Mouse (Mus musculus) brain, adult 2 months (tissue): ENCODE data around the gene Gm21854.
"Not testable (repeated sequence)": the region's sequence is repeated elsewhere in the genome, so short reads cannot be mapped to it uniquely, and the experiment has no call there.

ENCODE experiments used
- DNase-seq: peaks from one replicate; pipeline ENCODE4 v3.0.0; 2011; ENCODE audit warnings: low read depth, low spot score

Gm21854 gene

DNA sequence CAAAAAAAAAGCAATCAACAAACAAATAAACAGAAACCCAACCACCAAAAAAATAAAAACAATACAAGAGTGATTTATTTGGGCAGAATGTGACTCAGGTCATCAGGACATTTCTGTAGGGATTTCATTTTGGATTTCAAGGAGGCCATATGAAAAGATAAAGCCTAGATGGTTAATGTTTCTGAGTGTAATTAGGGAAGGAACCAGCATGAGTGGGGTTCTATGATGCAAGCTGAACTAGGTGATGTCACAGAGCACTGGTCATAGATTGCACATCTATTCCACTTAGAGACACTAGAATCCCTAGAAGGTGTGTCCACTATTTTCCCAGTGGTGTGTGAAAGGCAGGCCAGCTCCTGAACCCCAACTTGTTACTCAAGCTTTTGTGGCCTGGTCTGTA, at the start of gene Gm21854:
Gm21854 (plus strand) TSS at position 301 of the 400 bp plus-strand sequence.
- DNase-seq, result not testable (repeated sequence)
